Mouse (Mus musculus) lung, adult 18-20 months (tissue): ENCODE results near the gene Tbc1d14.

ENCODE experiments used
- DNase-seq, 2 experiments: peaks; one replicate each; pipeline ENCODE4 v3.0.0; 2022; ENCODE audit warnings: mixed read lengths in 2 of 2

The Tbc1d14 gene

GRCm38 (mm10) chr5:36460712-36461111 lies 132.4 kb downstream of the Tbc1d14 start:
- no peak for DNase-seq

- DNase-seq, result peak in 1 of 2 experiments; percentile 36
These were observed 134.2 kb downstream of the Tbc1d14 start for GRCm38 (mm10) chr5:36458926-36459325.

- no peak for DNase-seq
These were observed 135.4 kb downstream of the Tbc1d14 start for GRCm38 (mm10) chr5:36457706-36458105.

GRCm38 (mm10) chr5:36452821-36453220 lies 140.3 kb downstream of the Tbc1d14 start:
- DNase-seq, result no peak

GRCm38 (mm10) chr5:36451872-36452389 lies 141.1 kb downstream of the Tbc1d14 start:
- no peak for DNase-seq

- DNase-seq, result no peak
These were observed 142.0 kb downstream of the Tbc1d14 start for GRCm38 (mm10) chr5:36451119-36451518.

GRCm38 (mm10) chr5:36449710-36450358 lies 143.2 kb downstream of the Tbc1d14 start:
- no peak for DNase-seq

- DNase-seq, result no peak
These were observed 145.2 kb downstream of the Tbc1d14 start for GRCm38 (mm10) chr5:36447872-36448271.

GRCm38 (mm10) chr5:36446166-36446890 lies 146.7 kb downstream of the Tbc1d14 start:
- DNase-seq, result no peak

GRCm38 (mm10) chr5:36445028-36445427 lies 148.0 kb downstream of the Tbc1d14 start:
- DNase-seq, result no peak

GRCm38 (mm10) chr5:36444611-36445010 lies 148.5 kb downstream of the Tbc1d14 start:
- DNase-seq, result no peak

- DNase-seq, result no peak
These were observed 152.3 kb downstream of the Tbc1d14 start for GRCm38 (mm10) chr5:36440741-36441140.
